Mouse (Mus musculus) layer of hippocampus, adult 2 months (tissue): ENCODE results near the gene Gstt4. TPM values are rescaled to one million over a fixed set of nuclear protein-coding genes. Genes with fewer than 3 reads are reported as not detected.
"Not testable (repeated sequence)": the region's sequence is repeated elsewhere in the genome, so short reads cannot be mapped to it uniquely, and the experiment has no call there.

ENCODE experiments used
- DNase-seq, 2 experiments: peaks; one replicate each; pipeline ENCODE4 v3.0.0; 2022; ENCODE audit warnings: low spot score in 2 of 2
- H3K27ac ChIP-seq: fragments of 200-600 bp; 2 replicates; pipeline ENCODE4 v1.8.1; 2022
- H3K4me3 ChIP-seq: fragments of 200-600 bp; 2 replicates; pipeline ENCODE4 v1.8.1; 2022; ENCODE audit warnings: mild to moderate bottlenecking
- CTCF ChIP-seq: fragments of 200-600 bp; conservative IDR thresholded peaks from 2 replicates; pipeline ENCODE4 v1.8.1; 2022; ENCODE audit warnings: antibody characterized with exemption, mild to moderate bottlenecking, moderate library complexity
- total RNA-seq, 2 experiments: library from RNA; stranded (reverse); gene quantifications; 2 replicates each; pipeline ENCODE4 v1.2.3; 2021

Gstt4 gene
- total RNA-seq, 2 experiments from 2014 or later, result not detected

DNA sequence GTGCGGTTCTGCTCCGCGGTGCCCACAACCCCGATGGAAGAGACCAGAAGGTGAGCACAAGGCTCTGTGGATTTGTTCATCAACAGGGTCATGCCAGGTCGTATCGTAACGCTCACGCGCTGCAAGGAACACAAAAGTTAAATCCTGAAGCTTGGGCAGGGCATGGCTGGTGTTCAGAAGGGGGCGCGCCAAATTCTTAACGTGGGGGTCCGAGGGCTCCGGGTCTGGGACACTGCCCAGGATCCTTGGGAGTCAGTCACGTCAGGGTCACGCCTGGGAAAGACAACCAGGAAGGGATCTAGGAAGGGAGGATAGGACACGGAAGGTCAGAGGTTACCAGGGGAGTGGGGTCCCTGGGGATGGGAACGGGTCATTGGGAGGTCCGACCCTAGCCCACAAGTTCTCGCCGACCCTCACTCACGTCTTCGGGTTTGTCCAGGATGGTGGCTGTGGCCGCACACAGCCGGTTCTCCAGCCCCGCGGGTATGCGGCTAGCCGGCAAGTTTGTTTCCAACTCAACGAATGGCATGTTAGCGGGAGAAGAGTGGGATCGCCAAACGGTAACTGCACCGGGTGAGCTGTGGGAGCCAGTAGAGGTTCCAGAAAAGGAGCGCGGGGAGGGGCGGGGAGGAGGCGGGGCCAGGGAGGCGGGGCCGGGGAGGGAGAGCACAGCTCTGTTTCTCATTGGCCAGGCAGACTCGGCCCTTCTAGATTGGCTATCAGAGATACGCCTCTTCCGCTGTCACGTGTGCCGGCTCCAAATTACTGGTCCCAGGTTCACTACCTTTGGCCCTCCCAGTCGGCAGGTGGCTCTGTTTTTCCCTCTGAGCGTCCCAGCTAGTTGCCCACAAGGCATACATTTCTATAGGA lies 49.3 kb downstream of the Gstt4 start, which contains the start of gene Ddt:
Gene Ddt, minus strand, starts transcription at position 620 of the 870 bp plus-strand sequence.
- TF ChIP-seq CTCF, result peak; percentile 54
- peak within 1 kb of the TSS; percentile 85 for H3K27ac ChIP-seq
- peak within 1 kb of the TSS; percentile 75 for H3K4me3 ChIP-seq
- DNase-seq, result peak; percentile 83 to 88

DNA sequence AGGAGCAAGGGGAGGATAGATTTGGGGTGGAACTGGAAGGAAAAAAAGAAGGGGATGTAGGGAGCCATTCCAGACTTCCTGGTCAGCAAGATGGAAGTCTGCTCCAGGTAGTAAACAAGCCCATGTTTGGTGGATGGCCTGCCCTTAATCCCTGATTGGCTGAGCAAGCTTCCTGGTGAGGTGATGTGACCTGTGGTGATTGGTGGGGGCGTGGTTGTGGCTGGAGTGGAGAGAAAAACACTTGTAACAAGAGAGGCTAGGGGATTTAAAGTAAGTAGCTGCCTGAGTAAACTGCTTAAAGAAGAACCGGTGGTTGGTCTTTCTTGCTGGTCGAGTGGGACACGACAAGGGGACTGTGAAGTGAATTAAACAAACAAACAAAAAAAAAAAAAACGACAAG lies 54.6 kb downstream of the Gstt4 start:
- not testable (repeated sequence) for DNase-seq, H3K4me3 ChIP-seq, H3K27ac ChIP-seq

DNA sequence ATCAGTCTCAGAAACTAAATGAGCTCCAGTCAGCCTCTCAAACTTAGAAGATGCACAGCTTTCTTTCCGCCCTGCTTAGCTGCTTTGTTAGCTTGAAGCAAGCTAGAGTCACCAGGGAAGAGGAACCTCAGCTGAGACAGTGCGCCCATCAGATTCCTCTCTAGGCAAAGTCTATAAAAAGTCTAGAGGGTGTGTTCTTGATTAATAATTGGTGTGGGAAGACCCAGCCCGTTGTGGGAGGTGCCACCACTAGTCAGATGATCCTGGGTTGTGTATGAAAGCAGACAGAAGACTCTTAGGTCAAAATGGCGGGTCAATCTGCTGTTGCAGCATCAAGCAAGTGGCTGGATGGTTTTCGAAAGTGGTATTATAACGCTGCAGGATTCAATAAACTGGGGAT lies 55.5 kb downstream of the Gstt4 start:
- no peak overlapping the region for H3K4me3 ChIP-seq
- no peak for DNase-seq
- TF ChIP-seq CTCF, result no peak
- H3K27ac ChIP-seq, result no peak overlapping the region

Other genes with a start within 250 kb of the Gstt4 start
- 1 to 10 TPM; 2.3 TPM for gene Ggt5, start 233.2 kb downstream of the Gstt4 start, total RNA-seq
- gene Susd2, start 178.5 kb downstream of the Gstt4 start, total RNA-seq, result 1 to 10 TPM; 2.1 TPM
- gene Cabin1, start 58.2 kb downstream of the Gstt4 start, total RNA-seq, result 10 to 100 TPM; 68.0 to 70.4 TPM
- gene Ddt, start 49.1 kb downstream of the Gstt4 start, total RNA-seq, result 10 to 100 TPM; 42.3 to 46.4 TPM
- gene Gm20441, start 41.6 kb downstream of the Gstt4 start, total RNA-seq, result under 1 TPM in 1 of 2 experiments, not detected in 1; 0.56 TPM
- 1 to 10 TPM; 1.6 to 1.8 TPM for gene Gstt3, start 41.1 kb downstream of the Gstt4 start, total RNA-seq
- 1 to 10 TPM; 6.7 to 7.2 TPM for gene Gstt1, start 24.0 kb downstream of the Gstt4 start, total RNA-seq
- gene Gstt2, start 14.9 kb upstream of the Gstt4 start, total RNA-seq, result 1 to 10 TPM; 4.7 TPM
- 100 to 1,000 TPM; 439 to 454 TPM for gene Mif, start 37.7 kb upstream of the Gstt4 start, total RNA-seq
- gene Derl3, start 70.9 kb upstream of the Gstt4 start, total RNA-seq, result 1 to 10 TPM; 3.2 to 5.0 TPM
- gene Smarcb1, start 99.1 kb upstream of the Gstt4 start, total RNA-seq, result 10 to 100 TPM; 83.3 to 83.6 TPM
- gene Chchd10, start 110.6 kb upstream of the Gstt4 start, total RNA-seq, result 100 to 1,000 TPM; 328 to 340 TPM
- 1 to 10 TPM; 1.5 to 1.8 TPM for gene Mmp11, start 114.0 kb upstream of the Gstt4 start, total RNA-seq
- gene Gm867, start 118.1 kb upstream of the Gstt4 start, total RNA-seq, result under 1 TPM in 1 of 2 experiments, not detected in 1; 0.56 TPM
- gene Vpreb3, start 120.5 kb upstream of the Gstt4 start, total RNA-seq, result not detected
- not detected for gene Gm5134, start 132.0 kb upstream of the Gstt4 start, total RNA-seq
- 10 to 100 TPM; 15.5 to 16.1 TPM for gene Zfp280b, start 210.1 kb upstream of the Gstt4 start, total RNA-seq